Mouse (Mus musculus) right cerebral cortex, postnatal 10 days (tissue): ENCODE results near the gene Unc13d.
"Not testable (repeated sequence)": the region's sequence is repeated elsewhere in the genome, so short reads cannot be mapped to it uniquely, and the experiment has no call there.

Experiments used
- DNase-seq, 2 experiments: peaks; one replicate each; pipeline ENCODE4 v3.0.0; 2021; ENCODE audit warnings: low spot score in 2 of 2

The Unc13d gene

DNA sequence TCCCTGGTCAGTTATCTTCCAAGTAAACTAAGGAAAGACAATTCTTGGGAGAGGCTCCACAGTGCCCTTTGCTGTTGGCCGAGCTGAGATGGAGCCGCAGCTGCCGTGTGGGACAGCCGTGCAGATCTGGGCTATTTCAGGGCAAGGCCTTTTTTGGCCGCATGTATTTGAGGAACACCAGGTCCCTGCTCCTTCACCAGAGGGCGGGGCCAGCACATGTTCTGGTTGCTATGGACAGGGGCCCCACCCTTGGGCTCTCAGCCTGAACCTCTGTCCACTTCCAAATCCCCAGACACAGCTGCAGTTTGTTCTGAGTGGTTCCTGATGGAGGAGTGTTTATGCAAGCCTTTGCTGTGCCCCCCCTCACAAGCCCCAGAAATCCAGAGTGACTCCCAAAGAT, 22.6 kb upstream of the Unc13d start:
- no peak for DNase-seq

DNA sequence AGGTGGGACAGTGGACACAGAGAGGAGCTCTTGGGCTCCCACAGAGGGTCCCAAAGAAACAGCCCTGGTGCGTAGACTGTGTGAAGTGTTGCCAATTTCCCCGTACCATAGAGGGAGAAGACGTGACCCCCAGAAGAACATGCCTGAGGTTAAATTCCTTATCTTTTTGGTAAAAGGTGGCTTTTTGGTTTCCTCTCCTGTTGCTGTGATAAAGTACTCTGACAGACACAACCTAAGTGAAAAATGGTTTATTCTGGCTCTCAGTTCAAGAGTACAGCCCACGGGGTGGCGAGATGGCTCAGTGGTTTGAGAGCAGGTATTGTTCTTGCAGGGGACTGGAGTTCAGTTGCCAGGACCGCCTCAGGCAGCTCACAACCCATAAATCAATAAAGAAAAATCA, 21.7 kb upstream of the Unc13d start:
- DNase-seq: no peak

DNA sequence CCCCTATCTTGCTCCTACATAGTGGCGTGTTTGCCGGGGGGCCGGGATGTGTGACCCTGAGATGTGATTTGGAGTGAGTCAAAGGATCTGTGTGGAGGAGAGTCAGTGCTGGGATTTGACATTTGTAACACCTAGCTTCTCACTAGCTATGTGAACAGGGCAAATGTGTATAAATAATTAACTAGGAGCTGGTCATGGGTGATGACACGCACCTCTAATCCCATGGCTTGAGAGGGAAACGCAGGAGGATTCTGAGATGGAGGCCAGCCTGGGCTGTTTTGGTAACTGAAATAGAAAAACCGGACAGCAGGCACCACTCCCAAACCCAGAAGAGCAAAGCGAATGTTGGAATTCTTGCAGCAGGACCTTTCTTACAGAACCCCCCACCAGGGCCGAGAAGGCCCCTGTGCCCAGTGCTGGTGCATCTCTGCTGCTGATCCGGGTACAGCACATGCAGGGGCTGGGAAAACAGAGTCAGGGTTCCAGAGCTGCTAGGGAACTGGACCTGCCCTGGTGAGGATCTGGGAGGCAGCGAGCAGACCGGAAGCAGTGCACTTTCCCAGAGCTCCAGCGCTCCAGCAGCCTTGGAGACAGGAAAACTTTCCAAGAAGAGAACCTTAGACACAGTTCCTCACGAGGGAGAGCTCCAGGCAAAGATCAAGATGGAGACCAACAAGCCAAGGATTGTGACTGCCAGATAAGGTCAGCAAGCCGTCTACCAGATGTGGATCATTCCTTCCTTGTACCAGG, 21.1 kb upstream of the Unc13d start:
- DNase-seq: no peak

DNA sequence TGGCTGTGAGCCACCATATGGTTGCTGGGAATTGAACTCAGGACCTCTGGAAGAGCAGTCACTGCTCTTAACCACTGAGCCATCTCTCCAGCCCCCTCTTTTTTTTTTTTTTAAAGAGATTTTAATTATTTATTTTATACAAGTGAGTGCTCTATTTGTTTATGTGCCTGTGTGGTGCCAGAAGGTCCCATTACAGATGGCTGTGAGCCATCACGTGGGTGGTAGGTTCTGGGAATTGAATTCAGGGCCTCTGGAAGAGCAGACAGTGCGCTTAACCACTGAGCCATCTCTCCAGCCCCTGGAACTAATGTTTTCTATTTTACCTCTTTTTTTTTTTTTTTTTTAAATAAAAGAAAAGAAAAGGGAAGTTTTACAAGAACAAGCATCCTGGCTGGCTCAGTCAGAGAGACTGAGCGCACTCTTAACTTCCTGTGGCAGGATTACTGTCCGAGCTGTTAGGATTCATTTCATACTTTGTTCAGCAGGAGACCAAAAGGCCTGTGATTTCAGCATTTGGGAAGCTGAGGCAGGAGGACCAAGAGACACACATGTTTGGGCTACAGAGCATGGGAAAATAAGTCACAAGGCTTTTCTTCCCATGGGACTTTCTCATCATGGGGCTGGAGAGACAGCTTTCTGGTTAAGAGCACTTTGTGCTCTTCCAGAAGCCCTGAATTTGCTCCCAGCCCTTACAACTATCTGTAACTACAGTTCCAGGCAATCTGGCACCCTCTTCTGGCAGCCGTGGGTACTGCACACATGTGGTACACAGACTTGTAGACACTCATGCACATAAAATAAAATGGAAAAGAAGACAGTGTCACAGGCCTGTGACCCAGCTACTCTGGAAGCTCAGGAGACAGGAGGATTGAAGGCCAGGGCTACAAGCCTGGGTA, 18.7 kb upstream of the Unc13d start:
- no peak for DNase-seq

DNA sequence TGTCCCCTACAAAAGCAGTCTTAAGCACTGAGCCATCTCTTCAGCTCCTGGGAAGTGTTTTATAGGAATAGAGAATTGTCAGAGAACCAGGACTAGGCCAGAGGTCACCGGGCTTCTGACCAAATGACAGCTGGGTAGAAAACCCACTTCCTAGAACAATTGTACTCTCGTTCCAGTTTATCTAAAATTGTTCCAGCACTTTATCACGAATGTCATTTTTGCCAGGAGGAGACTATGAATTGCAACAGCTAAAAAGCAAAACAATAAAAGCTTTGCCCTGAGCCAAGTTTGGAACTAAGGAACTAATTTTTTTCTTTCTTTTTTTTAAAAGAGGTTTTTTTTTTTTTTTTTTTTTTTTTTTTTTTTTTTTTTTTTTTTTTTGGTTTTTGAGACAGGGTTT, 17.8 kb upstream of the Unc13d start:
- no peak for DNase-seq

DNA sequence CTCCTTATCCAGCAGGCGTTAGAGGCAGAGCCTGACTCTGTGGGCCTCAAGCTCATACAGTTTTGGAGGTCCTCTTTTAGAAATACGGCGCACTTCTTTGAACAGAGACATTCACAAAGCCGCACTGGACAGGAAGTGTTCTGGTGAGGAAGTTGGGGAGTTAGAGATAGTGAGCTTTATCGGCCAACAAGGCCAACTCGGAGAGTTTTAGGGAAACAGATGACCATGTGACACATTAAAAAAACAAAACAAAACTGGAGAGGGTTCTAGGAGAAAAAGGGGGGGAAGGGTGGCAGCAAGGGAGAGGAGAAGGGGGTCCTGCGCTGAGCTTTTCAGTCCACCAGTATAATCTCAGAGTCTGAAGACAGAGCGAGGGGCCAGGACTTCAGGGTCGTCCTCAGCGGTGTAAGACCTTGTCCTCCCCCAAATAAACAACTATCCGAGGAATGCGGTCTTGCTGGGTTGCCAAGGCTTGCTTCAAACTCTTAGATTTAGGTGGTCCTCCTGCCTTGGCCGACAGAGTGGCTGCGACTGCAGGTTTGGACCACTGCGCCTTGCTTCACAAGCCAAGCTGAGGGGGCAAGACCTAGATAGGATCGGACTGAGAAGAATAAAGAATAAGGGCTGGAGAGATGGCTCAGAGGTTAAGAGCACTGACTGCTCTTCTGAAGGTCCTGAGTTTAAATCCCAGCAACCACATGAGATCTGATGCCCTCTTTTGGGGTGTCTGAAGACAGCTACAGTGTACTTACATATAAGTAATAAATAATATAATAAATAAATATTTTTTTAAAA, 16.2 kb upstream of the Unc13d start:
- DNase-seq: no peak

DNA sequence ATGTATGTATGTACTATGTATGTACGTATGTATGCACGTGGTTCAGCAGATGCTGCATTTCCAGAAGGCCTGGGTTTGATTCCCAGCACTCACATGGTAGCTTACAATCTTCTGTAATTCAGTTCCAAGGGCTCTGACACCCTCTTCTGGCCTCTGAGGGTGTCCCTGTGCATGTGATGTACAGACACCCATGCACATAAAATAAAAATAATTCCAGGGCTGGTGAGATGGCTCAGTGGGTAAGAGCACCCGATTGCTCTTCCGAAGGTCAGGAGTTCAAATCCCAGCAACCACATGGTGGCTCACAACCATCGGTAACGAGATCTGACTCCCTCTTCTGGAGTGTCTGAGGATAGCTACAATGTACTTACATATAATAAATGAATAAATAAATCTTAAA, 15.2 kb upstream of the Unc13d start:
- DNase-seq: not testable (repeated sequence)

DNA sequence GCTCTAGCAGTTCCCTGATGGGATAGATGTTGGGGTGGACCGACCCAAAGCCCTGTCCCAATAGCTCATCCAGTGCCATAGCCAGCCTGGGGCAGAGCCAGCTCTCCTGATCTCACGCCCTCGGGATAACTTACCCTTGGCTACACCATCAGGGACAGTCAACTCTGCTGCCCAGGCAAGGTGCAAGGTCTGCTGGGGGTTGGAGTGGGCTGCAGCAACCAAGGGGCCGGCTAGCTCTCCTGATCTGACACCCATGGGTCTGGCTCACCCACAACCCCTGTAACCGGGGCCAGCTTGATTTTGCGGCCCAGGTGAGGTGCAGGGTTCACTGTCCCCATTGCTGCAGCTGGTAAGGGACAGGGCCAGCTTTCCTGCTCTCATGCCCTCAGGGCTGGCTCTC, 13.8 kb upstream of the Unc13d start:
- no peak for DNase-seq

DNA sequence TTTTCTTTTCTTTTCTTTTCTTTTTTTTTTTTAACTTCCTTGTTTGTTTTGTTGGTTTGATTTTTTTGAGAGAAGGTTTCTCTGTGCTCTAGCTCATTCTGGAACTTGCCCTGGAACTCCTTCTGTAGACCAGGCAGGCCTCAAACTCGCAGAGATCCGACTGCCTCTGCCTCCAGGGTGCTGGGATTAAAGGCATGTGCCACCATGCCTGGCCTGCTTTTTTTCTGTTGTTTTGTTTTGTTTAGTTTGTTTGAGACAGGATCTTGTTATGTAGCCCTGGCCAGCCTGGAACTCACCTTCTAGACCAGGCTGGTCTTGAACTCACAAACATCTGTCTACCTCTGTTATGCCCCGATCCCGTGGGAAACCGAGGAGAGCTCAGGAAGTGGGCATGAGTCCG, 11.8 kb upstream of the Unc13d start:
- DNase-seq: no peak

DNA sequence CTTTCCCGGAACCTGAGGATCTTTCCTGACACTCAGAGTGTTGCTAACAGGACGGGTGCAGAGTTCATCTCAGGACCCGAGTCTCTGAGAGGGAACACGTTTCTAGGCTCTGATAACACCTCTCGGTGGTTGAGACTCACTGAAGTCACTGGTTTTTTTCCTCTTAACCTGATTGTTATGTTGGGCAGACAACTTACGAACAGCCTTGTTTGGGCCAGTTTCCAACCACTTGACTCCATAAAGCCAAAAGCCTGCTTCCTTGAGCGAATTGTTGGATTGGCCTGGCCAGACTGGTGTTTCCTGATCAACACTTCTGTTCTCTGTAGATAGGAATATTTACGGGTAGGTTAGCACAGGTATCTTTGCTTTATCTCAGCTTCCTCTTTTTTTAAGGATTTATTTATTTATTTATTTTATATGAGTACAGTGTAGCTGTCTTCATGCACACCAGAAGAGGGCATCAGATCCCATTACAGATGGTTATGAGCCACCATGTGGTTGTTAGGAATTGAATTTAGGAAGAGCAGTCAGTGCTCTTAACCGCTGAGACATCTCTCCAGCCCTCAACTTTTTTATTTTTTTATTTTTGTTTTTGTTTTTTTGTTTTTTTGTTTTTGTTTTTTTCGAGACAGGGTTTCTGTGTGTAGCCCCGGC, 11.1 kb upstream of the Unc13d start:
- DNase-seq: no peak

DNA sequence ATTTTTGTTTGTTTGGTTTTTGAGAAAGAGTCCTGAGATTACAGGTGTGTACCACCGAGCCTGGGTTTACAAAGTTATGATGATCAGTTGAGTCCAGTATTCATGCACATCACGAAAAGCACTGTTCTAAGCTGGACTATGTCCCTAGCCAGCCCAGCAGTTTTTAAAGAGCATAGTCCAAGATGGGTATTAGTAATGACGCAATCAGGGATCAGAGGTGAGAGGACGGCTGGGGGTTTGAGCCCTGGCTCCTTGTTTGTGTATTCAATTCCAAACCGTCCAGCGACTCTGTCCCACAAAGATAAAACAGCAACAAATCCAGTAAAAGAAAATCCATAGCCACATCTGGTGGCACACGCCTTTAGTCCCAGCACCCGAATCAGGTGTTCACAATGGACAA, 10.4 kb upstream of the Unc13d start:
- no peak for DNase-seq

DNA sequence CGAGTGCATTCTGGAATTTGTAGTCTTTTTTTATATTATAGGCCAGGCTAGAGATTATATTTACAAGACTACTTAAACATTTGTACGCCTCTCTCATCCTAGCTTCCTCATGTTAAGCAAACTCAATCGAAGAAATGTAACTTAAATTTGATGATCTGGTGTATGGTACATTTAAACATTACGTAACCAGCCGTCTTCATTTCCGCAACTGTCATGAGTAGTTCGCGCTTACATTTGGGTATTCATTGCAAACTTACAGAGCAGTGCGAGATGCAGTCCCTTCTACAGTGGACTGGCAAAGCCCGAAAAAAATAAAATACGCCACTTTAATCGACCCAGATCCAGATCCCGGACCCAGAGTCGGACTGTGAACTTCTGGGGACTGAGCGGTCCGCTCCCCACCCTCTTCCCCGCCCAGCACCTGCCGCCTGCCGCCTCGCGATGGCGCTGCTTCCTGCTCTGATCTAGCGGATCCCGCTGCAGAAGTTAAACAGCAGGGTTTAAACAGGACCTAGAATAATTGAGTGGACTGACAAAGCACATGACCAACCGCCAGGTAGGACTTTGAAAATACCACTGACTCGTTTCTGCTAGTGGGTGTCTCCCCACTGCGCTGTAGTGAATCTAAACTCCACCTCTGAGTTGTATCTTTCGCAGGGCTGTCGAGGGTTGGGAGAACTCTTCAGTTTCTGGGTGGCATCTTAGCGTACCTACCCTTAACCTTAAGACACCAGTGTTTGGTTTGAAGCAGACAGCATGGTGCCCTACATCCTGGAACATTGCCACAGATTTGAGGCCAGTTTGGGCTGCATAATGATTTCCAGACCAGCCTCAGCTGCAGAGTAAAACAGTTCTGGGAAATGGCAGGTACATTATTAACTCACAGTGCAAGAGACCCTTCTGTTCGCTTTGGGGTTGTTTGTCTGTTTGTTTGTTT, 9.7 kb upstream of the Unc13d start:
- peak; percentile 87 to 90 for DNase-seq

DNA sequence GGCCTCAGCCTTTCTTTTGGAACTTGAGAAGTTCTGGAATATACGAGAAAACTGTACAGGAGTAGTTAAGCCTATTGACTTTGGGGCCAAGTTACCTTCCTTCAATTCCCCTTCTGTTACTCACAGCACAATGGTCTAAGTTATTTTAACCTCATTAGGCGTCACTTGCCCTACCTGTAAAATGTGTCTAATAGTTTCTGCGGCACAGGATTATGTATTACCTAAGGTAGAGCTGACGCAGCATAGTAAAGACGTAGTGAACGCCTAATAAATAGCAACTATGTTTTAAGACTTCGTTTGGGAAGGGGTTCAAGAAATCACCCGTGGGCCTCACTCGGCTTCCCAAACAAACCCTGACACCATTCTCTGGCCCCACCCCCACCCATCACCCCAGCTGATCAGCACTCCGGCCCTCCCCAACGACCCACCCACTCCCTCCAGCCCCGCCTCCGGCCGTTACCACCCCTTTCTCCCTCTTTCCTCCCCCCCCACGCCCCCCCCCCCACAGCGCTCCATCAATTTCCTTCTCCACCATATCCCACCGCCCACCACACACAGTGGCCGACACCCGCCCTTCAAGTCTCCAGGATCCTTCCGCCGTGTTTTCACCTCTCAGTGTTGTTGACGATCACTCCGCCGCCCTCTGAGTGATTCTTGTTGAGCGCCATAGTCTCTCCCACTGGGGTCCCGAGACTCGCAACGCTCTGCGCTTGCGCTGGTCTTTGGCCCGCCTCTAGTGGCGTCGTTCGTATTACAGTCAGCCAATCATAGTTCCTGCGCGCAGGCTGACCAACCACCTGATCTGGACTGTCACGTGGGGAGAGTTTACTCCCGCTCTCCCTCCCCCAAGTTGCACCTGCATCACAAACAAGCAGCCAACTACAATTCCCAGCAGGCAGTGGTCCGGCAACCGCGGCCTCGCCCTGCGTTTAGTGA, 8.8 kb upstream of the Unc13d start, which contains the start of gene Wbp2:
Wbp2 (minus strand) TSS at position 738 of the 936 bp plus-strand sequence.
- peak; percentile 99 to 100 for DNase-seq

DNA sequence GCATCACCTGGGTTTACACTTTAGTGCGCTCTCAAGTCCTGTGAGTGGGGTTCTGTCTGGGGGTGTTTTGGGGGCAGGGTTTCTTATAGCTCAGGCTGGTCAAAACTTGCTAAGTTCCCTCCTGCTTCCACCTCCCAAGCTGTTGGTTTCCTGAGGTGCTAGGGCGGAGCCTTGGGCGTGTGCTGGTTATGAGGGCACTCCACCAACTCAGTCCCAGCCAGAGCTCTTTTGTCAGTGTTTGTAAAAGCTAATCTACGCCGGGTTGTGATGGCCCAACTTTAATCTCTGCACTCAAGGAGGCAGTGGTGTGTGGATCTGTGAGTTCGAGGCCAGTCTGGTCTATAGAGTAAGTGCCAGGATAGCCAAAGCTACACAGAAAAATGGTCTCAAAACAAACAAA, 6.4 kb upstream of the Unc13d start:
- no peak for DNase-seq

DNA sequence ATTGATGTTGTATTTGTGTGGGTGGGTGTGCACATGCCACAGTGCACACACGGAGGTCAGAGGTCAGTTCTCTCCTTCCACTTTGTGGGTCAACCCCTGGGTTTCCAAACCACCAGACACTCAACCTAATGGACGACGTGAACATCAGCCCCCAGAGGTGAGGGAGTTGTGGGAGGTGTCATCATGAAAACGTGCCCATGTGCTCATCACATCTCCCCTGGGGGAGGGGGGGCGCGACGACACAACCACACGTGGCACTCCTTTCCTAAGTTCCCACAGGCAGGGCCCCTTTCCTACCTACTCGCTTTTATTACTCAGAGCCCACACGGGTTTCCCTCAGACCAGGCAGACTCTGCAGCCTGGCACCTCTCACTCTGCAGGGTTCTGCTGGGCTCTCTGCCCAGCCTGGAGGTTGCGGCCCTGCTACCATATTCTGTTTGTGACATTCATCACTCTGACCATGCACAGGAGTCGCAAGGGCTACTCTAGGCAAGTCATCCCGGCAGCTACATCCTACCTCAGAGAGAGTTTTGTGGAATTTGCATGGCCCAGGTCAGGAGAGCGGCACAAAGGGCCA, 5.4 kb upstream of the Unc13d start:
- DNase-seq: peak in 1 of 2 experiments; percentile 35

DNA sequence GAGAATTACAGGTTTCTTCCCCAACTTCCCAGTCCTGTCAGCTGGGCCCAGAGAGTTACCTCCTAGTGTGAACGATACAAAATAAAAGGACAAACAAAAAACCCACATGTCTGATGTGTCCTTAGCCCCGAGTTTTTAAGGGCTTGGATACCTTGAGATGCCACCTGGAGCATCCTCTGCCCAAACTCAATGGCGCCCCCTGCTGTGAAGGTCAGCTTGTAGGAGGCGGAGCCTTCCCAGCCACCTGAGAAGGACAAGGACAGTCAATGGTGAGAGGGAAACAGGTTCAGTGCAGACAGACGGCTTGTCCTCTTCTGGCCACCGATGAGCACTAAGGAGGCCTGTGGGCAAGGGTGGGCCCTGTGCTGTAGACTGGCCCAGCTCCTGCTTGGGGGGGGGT, 3.3 kb upstream of the Unc13d start:
- no peak for DNase-seq

DNA sequence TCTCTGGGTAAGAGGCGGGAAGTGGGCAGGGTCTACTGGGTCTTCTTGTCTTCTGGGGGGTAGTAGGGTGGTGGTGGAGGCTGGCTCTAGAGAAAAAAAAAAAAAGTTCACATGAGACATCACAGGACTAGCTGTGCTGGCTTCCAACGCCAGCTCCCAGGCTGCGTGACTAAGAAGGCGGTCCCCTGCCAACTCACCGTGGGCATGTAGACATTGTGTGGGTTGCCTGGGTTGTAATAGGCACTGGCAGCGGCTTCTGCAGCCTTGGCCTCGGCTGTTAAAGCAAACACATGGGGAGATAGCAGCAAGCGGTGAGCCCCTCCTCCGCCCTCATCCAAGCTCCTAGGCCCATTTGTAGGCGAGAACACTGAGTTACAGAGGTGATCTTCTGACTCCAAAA, 1.8 kb upstream of the Unc13d start:
- DNase-seq: peak; percentile 67 to 70

DNA sequence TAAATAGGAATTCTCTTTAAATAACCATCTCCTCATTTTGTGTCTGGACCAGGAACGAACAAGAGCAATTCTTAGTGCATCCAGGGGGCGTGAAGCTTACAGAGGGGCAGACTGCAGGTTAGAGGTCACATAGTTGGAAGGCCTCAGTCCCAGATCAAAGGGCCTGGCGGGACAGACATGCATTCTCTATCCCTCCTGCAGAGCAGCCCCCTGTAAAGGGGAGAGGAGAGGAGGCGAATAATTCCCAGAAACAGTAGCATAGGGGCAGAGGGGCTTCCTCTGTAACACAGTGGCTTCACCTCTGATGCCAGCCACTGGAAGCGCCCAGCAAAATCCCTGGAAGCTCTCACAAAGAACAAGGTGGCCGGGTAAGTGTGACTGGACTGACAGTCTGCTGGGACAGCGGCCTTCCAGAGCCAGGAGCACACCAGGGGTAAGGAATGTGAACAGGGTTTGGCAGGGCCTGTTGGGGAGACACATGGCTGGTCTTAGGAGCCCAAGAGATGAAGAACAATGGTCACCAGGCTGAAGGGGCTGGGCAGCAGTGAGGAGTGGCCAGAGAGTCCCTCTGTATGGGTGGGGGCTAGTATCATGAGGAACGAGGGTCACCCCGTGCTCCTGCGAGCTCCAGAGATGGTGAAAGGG, 1.0 kb upstream of the Unc13d start:
- no peak for DNase-seq

DNA sequence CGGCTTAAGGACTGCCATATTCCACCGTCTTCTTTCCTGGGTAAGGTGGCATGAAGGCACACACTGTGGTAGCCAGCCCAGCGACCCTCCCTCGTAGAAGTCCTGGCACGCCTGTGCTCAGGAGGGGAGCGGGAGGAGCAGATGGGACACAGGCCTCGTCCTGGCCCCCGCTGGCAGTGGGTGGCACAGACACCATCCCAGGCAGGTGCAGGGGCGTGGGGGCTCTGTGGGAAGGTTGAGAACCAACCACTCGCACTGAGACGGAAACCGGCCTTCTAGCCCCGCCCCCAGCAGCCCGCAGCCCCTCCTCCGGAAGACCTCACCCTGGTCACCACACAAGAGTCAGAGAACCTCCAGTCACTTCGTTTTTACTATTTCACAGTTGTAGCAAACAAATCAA, 460 bp upstream of the Unc13d start:
- DNase-seq: no peak
